Mouse (Mus musculus): Measurements from ENCODE around the gene Clk3. TPM values are rescaled to one million over a fixed set of nuclear protein-coding genes. Genes with fewer than 3 reads are reported as not detected.
A peak's percentile ranks its signal among the peaks of the same experiment; 100 is the strongest.

The Clk3 gene
- total RNA-seq, 2 experiments from 2014 or later = 59.7 to 60.0 TPM

DNA sequence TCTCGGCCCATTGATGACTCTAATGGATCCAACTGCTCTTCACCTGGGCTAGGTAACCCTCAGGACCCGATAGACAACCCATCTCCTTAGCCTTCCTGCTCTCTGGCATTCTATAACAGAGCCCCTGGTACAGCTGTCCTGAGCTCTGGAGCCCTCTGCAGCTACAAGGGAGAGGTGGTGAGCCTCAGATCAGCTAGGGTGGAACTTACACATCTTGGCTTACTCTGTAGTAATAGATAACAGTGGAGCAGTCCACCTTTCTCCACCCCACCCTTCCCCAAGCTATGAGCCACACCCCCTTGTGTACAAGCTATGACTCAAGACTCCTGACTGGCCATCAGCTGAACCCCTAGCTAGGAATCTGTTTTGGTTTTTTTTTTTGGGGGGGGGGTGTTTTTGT is 5.2 kb upstream of the Clk3 start:
- ATAC-seq (ENCODE audit: poor library complexity, severe bottlenecking) = 0 out of 2 replicates have a peak, but pooled peaks have one; percentile 16

DNA sequence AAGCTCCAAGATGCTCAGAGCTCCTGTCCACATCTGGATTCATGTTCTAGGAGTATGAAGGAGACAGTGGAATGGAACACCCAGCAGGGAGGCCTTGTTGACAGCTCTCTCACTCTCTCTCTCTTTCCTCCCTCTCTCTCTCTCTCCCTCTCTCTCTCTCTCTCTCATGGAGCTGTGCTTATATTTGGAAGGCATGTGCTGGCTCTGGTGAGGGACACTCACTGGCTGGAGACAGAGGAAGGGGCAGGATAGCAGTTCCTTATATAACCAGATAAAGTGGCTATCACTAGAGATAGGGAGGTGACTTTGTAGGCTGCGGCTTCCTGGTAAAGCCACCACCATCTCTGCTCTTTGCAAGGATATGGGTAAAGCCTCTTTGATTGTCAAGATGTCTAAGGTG is 4.6 kb upstream of the Clk3 start:
- ATAC-seq (ENCODE audit: poor library complexity, severe bottlenecking) = no peak

DNA sequence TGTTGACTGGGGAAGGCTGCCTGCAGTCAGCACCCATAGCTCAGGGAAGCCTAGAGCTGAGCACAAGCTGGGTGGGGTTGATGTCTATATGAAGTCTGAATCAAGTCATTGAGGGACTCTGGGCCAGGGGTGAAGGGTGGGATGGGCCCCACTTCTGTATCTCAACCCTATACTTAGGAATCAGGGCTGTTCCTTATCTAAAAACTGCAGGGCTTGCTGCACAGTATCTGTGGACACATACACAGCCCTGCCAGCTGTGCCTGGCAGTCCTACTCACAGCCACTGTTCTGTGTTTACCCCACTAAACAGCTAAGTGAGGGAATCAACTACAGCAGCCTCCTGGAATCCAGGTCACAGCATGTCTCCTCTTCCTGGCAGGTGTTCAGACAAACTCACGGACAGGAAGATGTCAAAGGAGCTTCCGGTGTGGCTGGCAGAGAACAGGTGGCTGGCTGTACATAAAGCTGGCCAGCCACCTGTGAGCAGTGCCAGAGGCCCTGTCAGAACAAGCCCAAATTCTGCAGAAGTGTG is 3.9 kb upstream of the Clk3 start:
- ATAC-seq (ENCODE audit: poor library complexity, severe bottlenecking) = no peak

DNA sequence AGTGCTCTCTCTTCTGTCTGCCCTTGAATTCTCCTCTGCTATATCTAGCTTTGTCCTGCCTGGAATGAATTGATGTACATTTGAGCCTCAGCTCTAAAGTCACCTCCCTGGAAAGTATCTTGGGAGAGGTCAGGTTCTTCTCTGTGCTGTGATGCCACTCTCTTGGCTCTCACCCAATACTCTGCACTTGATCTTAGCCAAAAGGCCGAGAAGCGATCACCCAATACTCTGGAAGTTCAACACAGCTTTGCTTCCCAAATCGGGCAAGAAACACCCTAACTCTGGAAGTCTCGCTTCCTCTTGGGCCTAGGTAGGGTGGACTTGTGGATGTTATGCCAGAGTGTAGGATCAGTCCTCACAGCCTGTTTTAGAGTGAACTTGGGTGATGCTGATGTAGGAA is 1.6 kb upstream of the Clk3 start:
- ATAC-seq (ENCODE audit: poor library complexity, severe bottlenecking) = no peak

DNA sequence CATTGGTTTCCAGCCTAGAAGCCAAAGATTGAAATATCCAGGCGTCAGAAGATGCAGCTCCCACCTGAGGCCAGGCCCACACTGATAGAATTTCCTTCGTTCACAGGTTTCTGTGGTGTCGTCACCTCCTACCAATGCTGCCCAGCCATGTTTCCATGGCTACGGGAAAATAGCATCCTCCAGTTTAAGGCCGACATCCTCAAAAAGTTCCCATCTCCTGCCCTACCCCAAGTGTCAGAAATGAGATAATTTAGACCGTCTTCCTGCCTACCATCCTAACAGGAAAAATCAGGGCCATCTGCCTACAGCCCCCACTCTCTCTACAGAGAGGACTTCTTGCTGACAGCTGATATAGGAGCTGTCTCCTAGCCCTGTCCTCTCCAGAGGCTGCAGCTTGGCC is 771 bp upstream of the Clk3 start:
- ATAC-seq (ENCODE audit: poor library complexity, severe bottlenecking) = no peak

DNA sequence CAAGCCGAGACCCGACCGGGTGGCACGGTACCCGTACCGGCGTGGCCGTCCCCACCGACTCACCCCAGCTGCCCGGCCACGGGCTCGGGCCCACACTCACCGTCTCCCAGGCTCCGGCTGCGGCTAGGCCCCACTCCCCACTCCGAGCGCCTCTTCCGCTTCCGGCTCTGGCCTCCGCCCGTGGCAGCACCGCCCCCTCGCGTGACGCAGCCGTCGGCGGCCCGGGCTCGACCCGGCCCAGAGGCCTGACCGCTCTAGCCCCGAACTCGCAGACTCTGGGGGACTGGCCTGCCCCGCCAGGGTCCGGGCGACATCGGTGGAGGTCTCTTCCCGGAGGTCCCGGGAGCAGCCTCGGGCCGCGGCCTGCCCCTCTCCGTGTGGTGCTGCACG is 691 bp downstream of the Clk3 start:
- peak; percentile 82 for ATAC-seq (ENCODE audit: poor library complexity, severe bottlenecking)

DNA sequence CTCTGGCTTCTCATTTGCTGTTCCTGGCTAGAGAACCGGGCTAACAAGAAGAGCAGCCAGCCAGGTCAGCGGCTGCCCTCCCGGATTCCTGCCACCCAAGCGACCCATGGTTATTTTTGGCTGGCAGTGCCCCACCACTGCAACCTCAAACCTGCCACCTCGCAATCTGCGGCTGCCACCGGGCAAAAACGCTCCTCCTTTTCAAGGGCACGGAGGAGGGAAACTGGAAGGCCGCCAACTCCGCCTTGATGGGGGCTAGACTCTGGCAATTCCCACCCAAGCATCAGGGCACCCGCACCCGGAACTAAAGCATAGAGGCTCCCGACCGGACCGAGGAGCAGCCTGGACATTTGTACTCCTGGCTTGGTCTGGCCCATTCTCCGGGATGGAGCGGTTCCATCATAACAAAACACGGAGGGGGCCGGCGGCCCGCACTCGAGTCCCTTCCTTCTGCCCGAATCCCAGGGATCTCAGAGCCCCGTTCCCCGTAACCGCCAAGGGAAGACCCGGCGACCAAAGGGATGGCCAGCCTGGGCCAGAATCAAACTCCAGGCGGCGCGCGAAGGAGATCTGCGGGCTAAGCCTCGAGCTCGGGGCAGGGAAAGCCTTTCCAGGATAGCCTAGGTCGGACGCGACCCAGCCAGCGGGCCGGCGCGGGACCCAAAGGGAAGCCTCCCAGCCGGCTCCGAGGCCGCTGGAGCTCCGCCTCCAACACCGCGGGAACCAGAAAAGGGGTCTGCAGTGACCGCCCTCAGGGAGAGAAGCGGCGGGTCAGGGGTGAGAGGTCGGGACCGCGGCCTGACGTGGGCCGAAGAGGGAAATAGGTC is 1.3 kb downstream of the Clk3 start:
- peak; percentile 4 for ATAC-seq (ENCODE audit: poor library complexity, severe bottlenecking)

DNA sequence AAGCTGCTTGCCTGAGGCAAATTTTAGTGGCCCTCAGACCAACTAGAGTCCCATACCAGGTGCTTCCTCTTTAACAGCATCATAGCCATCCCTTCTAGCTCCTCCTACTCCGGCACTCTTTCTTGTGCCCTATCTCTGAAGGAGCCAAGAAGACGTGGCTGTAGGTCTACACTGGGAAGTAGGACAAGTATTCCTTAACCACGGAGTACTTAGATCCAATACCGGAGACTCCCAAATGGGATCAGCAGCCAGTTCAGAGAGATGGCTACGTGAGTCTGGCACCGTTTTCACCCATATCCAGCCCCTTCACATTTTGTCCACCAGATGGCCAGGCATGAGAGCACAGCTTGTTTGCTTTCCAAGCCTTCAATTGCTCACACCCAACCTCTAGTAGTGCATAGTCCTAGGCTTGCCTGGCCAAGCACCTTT is 3.1 kb downstream of the Clk3 start:
- 0 out of 2 replicates have a peak, but pooled peaks have one; percentile 14 for ATAC-seq (ENCODE audit: poor library complexity, severe bottlenecking)

DNA sequence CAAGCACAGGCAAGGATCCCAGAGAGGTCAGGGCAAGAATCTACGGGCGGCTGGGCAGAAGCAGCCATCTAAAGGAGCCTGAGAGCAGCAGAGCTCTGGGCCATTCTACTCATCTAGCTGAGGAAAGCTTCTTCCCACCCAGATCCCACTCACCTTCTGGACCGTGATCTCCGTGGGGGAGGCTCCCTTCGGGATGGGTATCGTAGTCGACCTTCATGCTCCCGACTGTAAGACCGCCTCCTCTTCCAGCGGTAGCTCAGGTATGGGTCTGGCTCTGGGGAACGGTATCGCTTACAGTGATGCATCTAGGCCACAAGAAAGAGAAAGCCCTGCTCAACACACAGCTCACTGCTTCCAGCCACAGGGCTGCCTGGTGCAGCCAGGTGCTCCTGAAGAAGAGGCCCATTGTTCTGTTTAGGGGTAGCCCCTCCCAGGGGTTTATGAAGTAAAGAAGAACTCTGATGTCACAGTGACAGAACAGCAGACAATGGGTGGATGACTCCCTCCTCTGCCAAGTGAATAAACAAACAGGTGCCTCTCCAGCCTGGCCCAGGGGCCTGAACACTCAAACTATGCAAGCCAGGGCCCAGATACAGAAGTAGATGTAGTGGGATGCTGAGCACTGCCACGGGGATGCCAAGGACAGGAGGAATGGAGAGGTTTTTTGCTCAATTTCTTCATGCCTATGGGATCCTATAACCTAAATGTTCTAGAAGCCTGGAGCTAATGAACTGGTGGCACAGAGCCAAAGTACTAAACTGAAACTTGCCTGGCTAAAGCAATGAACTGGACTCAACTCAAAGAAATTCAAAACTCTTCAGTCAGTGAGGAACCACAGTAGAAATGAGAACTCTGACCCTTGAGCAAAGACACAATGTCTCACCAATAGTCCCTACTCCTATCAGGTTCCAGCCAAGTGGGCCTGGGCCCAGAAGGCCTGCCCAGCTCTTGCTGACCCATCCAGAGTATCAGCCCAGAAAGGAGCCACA is 3.8 kb downstream of the Clk3 start:
- ATAC-seq (ENCODE audit: poor library complexity, severe bottlenecking) = no peak

DNA sequence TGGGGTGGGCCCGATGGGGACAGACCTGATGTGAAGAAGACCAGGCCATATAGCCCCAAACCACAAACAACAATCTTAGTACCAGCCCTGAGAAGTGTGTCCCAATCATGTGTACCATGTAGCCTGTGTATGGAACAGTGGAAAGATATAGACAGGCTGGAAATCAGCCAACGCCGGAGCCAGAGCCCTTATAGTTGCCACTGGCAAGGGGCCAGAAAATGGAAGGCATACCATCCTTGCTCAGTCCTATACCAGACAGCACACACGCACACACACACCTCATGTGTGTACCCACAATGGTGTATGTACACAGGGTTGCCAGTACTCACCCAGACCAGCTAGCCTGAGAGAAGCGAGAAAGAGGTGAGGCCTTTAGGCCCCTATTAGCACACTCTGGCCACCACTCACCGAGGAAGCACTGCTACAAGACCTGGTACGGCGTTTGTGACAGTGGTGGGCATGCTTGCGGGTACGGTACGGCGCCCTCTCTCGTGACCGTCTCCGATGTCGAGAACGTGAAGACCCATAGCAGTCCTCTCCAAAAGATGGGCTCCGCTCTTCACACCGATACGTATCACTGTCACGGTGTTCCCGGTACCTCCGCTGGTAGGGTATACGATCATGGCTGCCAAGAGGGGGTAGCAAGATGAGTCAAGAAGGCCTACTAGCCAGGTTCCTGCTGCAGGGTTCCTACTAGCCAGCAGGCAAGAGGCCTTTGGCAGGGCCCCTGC is 5.1 kb downstream of the Clk3 start:
- ATAC-seq (ENCODE audit: poor library complexity, severe bottlenecking) = no peak

DNA sequence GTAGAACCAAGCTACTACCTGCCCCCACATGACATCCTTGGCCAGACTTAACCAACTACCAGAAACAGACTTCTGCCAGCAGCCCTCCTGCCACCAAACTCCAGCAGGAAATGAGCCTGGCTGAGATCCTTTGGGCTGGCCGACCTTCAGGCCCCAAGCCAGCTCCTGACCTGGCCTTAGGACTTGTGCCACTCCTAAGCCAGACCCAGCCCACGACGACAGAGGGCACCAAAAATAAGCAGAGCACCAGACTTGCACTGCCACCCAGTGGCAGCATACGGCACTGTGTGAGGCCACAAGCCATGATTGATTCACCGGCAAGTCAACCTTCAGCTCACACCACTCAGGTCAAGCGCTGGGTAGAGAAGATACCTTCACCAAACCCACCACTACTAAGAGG is 6.4 kb downstream of the Clk3 start:
- peak; percentile 76 for ATAC-seq (ENCODE audit: poor library complexity, severe bottlenecking)

DNA sequence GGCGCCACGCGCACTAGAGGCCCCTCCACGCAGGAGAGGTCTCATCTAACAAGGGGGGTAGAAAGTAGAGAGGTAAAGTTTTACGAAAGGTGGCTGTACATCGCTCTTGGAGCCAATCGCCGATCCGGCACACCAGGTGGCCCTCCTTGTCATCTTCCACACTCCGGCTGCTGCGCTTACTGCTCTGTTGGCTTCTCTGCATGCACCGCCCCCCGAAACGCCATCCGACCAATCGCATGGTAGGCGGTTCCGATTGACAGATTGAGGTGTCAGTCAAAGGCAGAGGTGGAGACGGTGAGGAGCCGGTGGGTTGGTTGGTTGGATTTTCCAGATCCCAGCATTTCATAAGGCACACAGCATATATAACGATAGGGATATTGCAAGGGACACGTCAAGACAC is 7.1 kb downstream of the Clk3 start:
- ATAC-seq (ENCODE audit: poor library complexity, severe bottlenecking) = no peak

DNA sequence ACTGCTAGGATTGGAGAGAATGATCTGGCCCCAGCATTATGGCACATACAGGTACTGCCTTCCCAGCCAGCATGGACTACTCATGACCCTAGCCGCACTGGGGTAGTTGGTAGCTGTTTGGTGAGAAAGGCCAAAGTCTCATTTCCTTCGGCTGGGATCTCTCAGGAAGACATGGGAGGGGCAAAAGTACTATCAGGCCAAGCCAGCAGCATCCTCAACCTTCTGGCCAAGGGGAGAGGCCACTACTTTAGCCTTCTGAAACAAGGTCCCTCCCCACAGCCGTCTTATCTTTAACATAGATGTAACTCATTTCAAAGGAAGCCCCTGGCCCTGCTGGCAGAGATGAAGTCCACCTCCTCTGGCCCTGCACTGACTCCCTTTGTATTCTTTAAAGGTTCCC is 8.1 kb downstream of the Clk3 start:
- ATAC-seq (ENCODE audit: poor library complexity, severe bottlenecking) = no peak

DNA sequence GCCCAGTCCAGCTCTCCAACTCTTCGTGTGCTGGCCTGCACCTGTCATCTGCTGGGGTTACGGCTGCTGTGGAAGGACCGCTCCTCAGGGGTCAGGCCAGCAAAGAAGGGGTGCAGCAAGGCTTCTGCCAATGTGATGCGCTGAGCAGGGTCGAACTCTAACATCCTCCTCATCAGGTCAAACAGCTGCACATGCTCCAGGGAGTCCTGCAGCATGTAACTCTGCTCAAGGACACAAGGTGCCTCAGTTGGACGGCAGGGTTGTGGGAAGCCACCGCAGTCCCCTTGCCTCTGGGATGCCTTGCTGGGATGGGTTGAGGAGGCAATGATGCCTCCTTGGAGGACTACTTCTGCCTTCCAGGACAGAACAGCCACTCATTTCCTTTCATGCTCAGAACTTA is 14.8 kb downstream of the Clk3 start:
- no peak for ATAC-seq (ENCODE audit: poor library complexity, severe bottlenecking)

DNA sequence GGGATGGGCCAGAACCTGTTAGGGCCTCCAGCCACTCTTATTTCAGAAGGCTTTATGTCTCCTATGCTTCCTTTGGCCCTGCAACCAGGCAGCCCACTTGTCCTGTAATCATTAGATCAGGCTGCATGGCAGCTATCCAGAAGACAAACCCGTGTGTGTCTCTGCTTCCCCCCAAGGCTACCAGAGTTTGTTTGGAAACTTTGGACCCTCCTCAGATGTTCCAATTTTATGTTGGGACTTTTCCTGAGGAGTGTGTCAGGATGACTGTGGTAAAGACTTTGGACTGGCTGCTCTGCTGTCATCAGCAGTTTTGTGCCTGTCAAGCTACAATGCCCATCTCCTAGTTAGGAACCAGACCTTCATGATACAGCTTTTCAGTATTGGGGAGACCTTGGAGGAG is 16.8 kb downstream of the Clk3 start:
- ATAC-seq (ENCODE audit: poor library complexity, severe bottlenecking) = no peak

DNA sequence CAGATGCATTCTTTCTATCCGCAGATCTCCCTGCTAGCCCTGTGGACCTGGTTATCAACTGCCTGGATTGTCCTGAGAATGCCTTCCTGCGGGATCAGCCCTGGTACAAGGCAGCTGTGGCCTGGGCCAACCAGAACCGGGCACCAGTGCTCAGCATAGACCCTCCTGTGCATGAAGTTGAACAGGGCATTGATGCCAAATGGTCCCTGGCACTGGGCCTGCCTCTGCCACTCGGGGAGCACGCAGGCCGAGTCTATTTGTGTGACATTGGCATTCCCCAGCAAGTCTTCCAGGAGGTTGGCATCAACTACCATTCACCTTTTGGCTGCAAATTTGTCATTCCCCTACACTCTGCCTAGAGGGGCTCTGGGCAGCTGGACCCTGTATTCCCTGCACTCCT is 17.5 kb downstream of the Clk3 start:
- no peak for ATAC-seq (ENCODE audit: poor library complexity, severe bottlenecking)

DNA sequence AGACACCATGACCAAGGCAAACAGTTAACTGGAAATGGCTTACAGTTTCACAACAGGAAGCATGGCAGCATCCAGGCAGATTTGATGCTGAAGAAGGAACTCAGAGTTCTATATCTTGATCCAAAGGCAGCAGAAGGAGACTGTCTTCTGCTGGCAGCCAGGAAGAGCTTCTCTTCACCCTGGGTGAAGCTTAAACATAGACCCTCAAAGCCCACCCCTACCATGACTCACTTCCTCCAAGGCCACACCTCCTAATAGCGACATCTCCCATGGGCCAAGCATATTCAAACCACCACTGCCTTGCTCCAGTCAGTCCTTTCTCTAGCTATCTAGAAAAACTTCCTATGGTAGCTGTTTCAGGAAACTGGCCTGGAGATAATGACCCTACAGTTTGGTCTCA is 18.6 kb downstream of the Clk3 start:
- no peak for ATAC-seq (ENCODE audit: poor library complexity, severe bottlenecking)

DNA sequence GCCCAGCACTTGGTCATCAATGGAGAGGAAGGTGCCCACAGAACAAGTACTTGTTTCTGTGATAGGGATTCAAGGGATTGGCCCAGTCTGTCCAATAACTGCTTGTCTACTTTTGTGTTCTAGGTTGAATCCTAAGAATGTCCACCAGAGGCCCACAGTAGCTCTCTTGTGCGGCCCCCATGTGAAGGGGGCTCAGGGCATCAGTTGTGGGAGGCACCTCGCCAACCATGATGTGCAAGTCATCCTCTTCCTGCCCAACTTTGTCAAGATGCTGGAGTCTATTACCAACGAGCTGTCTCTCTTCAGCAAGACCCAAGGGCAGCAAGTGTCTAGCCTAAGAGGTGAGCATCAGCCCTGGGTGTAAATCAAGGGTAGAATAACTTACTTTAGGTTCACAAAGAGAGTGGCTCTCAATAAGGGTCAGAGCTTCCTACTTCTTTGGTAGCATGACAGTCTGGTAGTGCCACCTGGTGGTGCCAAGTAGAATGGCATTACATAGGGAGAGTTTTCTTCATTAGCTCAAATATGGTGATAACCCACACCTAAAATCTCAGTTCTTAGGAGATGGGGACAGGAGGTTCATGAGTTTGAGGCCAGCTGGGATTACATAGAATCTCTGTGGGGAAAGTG is 21.1 kb downstream of the Clk3 start:
- ATAC-seq (ENCODE audit: poor library complexity, severe bottlenecking) = peak; percentile 82

DNA sequence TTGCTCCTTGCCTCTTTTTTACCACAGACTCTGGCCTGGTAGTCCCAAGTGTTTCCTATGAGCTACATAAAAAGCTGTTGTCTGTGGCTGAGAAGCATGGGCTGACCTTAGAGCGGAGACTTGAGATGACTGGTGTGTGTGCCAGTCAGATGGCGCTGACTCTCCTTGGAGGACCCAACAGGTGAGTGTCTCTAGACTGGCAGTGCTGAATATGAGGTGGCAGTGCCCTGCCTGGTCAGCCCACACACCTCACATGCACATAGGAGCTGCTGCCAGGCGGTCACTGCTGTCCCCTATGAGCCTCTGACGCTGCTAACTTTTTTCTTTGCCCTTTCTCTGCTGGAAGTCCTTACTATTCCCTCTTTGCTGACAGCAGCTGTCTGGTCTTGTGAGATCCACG is 25.8 kb downstream of the Clk3 start:
- ATAC-seq (ENCODE audit: poor library complexity, severe bottlenecking) = no peak

DNA sequence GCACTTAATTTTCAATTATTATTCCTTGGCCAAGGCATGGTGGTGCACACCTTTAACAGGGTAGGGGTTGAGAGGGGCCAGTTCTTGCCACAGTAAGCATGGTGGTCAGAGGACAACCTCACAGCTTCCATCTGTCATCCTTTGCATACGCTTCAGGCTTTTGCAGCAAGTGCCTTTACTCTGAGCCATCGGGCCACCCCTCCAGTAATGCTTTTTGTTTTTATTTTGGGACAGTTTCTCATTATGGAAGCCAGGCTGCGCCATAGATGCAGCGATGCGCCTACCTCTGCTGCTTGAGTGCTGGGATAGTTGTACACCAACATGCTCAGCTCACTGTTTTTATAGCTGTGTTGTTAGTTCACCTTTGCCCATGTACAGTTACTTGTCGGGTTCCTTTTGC is 32.1 kb downstream of the Clk3 start:
- ATAC-seq (ENCODE audit: poor library complexity, severe bottlenecking) = no peak
